Mouse (Mus musculus): Measurements from ENCODE around the gene Pak2.

- 0 out of 2 replicates have a peak, but pooled peaks have one; percentile 5 for TF ChIP-seq CTCF (IDR thresholded peaks at IDR 0.05; ENCODE audit: extremely low read depth, insufficient read length, insufficient replicate concordance, low read depth, low read length)
- TF ChIP-seq POLR2A (IDR thresholded peaks at IDR 0.05; ENCODE audit: low read depth, low read length) = peak; percentile 86
These were observed 76.3 kb downstream of the Pak2 start, which contains the start of gene Senp5 for GRCm38 (mm10) chr16:32002509-32003477.
